Mouse (Mus musculus): Measurements from ENCODE around the gene Adamts10.

- TF ChIP-seq CTCF (IDR thresholded peaks at IDR 0.05; ENCODE audit: borderline replicate concordance, insufficient read depth, low read depth, low read length) (no peak), POLR2A (IDR thresholded peaks at IDR 0.05; ENCODE audit: borderline replicate concordance, insufficient read depth, low read length) (no peak)
These were observed 3.6 kb upstream of the Adamts10 start for GRCm38 (mm10) chr17:33520366-33520765.

Measured in cerebellum, adult 2 months (tissue).